Mouse (Mus musculus): ENCODE data around the gene Acan. TPM values are rescaled to one million over a fixed set of nuclear protein-coding genes. Genes with fewer than 3 reads are reported as not detected.

The Acan gene
- not detected in 2 replicates for polyA plus RNA-seq (2014; fragmentation: Nextera tagmentation; extraction: Ambion mirVana)

- no peak within 1 kb of the TSS for H3K27ac ChIP-seq (ENCODE audit: low read depth, low read length)
- H3K4me1 ChIP-seq (ENCODE audit: control insufficient read depth, insufficient read depth, low read length): peaks cover 4% of the 10 kb centered on the region; the same call in 1 of the 2 replicates
- no peaks in the 10 kb centered on the region for H3K36me3 ChIP-seq (ENCODE audit: control insufficient read depth, insufficient read depth, low read length)
- peak within 1 kb of the TSS; percentile 52 for H3K4me3 ChIP-seq (ENCODE audit: low read depth, low read length)
- peaks cover 43% of the 10 kb centered on the region for H3K27me3 ChIP-seq (ENCODE audit: control insufficient read depth, insufficient read depth, low read length)
- H3K9ac ChIP-seq (ENCODE audit: low read length): peak within 1 kb of the TSS; percentile 42
- ATAC-seq (ENCODE audit: low FRiP score) (0 out of 2 replicates have a peak, but pooled peaks have one; percentile 27), DNase-seq (ENCODE audit: low spot score, missing footprints) (peak; percentile 91)
- under 1% methylated on average over 22 of the region's 23 CpGs for WGBS
- H3K9me3 ChIP-seq (ENCODE audit: control insufficient read depth, low read length): no peaks in the 10 kb centered on the region
- H3K4me2 ChIP-seq: peak within 1 kb of the TSS; percentile 88
Measured at GRCm38 (mm10) chr7:79053383-79053889, at the start of gene Acan. Gene Acan (plus strand): TSS chr7:79053483.

- Histone ChIP-seq H3K4me3 (ENCODE audit: low read depth, low read length) (no peak overlapping the region), H3K27ac (ENCODE audit: low read depth, low read length) (no peak overlapping the region), H3K27me3 (ENCODE audit: control insufficient read depth, insufficient read depth, low read length) (no peaks in the 10 kb centered on the region), H3K9me3 (ENCODE audit: control insufficient read depth, low read length) (no peaks in the 10 kb centered on the region), H3K4me2 (no peak overlapping the region), H3K4me1 (ENCODE audit: control insufficient read depth, insufficient read depth, low read length) (no peaks in the 10 kb centered on the region), H3K36me3 (ENCODE audit: control insufficient read depth, insufficient read depth, low read length) (no peaks in the 10 kb centered on the region), H3K9ac (ENCODE audit: low read length) (no peak overlapping the region)
- DNase-seq (ENCODE audit: low spot score, missing footprints): no peak
- ATAC-seq (ENCODE audit: low FRiP score): no peak
- 84% methylated on average over 9 of the region's 9 CpGs for WGBS
Measured at GRCm38 (mm10) chr7:79021293-79021905, 31.9 kb upstream of the Acan start.

- DNase-seq (ENCODE audit: low spot score, missing footprints) (no peak), ATAC-seq (ENCODE audit: low FRiP score) (no peak)
- Histone ChIP-seq H3K4me2 (no peak overlapping the region), H3K4me3 (ENCODE audit: low read depth, low read length) (no peak overlapping the region), H3K27me3 (ENCODE audit: control insufficient read depth, insufficient read depth, low read length) (no peaks in the 10 kb centered on the region), H3K9me3 (ENCODE audit: control insufficient read depth, low read length) (no peaks in the 10 kb centered on the region), H3K4me1 (ENCODE audit: control insufficient read depth, insufficient read depth, low read length) (no peaks in the 10 kb centered on the region), H3K27ac (ENCODE audit: low read depth, low read length) (no peak overlapping the region), H3K9ac (ENCODE audit: low read length) (no peak overlapping the region), H3K36me3 (ENCODE audit: control insufficient read depth, insufficient read depth, low read length) (no peaks in the 10 kb centered on the region)
- 93% methylated on average over 3 of the region's 3 CpGs for WGBS
Measured at GRCm38 (mm10) chr7:79029138-79029537, 24.1 kb upstream of the Acan start.

DNA sequence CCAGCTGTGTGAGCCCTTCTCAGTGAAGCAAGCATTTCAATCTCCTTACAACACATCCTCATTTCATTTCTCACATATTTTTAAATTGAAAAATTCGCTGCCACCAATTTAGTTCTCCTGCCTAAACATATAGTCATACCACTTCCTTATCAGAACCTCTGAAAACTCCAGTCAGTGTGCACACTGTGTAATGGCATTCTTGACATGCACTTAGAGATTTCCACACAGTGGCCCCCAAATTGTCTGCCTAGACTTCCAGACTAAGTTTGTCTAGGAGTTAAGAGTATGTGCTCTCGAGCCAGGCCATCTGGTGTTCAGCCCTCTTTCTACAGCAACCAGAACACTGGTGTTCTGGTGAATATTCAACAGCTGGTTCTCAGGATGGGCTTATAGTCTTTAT is 19.5 kb upstream of the Acan start:
- 79% methylated on average over 2 of the region's 2 CpGs for WGBS
- Histone ChIP-seq H3K4me1 (ENCODE audit: control insufficient read depth, insufficient read depth, low read length) (no peaks in the 10 kb centered on the region), H3K27me3 (ENCODE audit: control insufficient read depth, insufficient read depth, low read length) (no peaks in the 10 kb centered on the region), H3K4me2 (no peak overlapping the region), H3K27ac (ENCODE audit: low read depth, low read length) (no peak overlapping the region), H3K36me3 (ENCODE audit: control insufficient read depth, insufficient read depth, low read length) (no peaks in the 10 kb centered on the region), H3K4me3 (ENCODE audit: low read depth, low read length) (no peak overlapping the region), H3K9me3 (ENCODE audit: control insufficient read depth, low read length) (no peaks in the 10 kb centered on the region), H3K9ac (ENCODE audit: low read length) (no peak overlapping the region)
- no peak for DNase-seq (ENCODE audit: low spot score, missing footprints)
- ATAC-seq (ENCODE audit: low FRiP score): no peak

- Histone ChIP-seq H3K27ac (ENCODE audit: low read depth, low read length) (no peak overlapping the region), H3K4me3 (ENCODE audit: low read depth, low read length) (no peak overlapping the region), H3K4me1 (ENCODE audit: control insufficient read depth, insufficient read depth, low read length) (no peaks in the 10 kb centered on the region), H3K9ac (ENCODE audit: low read length) (no peak overlapping the region), H3K9me3 (ENCODE audit: control insufficient read depth, low read length) (no peaks in the 10 kb centered on the region), H3K4me2 (no peak overlapping the region), H3K36me3 (ENCODE audit: control insufficient read depth, insufficient read depth, low read length) (no peaks in the 10 kb centered on the region), H3K27me3 (ENCODE audit: control insufficient read depth, insufficient read depth, low read length) (no peaks in the 10 kb centered on the region)
- no peak for ATAC-seq (ENCODE audit: low FRiP score)
- no peak for DNase-seq (ENCODE audit: low spot score, missing footprints)
- 96% methylated on average over 2 of the region's 2 CpGs for WGBS
Measured at GRCm38 (mm10) chr7:79034521-79034920, 18.8 kb upstream of the Acan start.

GRCm38 (mm10) chr7:79052081-79052480 is 1.2 kb upstream of the Acan start:
- DNase-seq (ENCODE audit: low spot score, missing footprints) (no peak), ATAC-seq (ENCODE audit: low FRiP score) (no peak)
- Histone ChIP-seq H3K27ac (ENCODE audit: low read depth, low read length) (no peak overlapping the region), H3K9ac (ENCODE audit: low read length) (no peak overlapping the region), H3K4me3 (ENCODE audit: low read depth, low read length) (no peak overlapping the region), H3K4me2 (no peak overlapping the region), H3K4me1 (ENCODE audit: control insufficient read depth, insufficient read depth, low read length) (peaks cover 4% of the 10 kb centered on the region; the same call in 1 of the 2 replicates), H3K36me3 (ENCODE audit: control insufficient read depth, insufficient read depth, low read length) (no peaks in the 10 kb centered on the region), H3K9me3 (ENCODE audit: control insufficient read depth, low read length) (no peaks in the 10 kb centered on the region), H3K27me3 (ENCODE audit: control insufficient read depth, insufficient read depth, low read length) (peaks cover 43% of the 10 kb centered on the region)
- 35% methylated on average over 5 of the region's 5 CpGs for WGBS

DNA sequence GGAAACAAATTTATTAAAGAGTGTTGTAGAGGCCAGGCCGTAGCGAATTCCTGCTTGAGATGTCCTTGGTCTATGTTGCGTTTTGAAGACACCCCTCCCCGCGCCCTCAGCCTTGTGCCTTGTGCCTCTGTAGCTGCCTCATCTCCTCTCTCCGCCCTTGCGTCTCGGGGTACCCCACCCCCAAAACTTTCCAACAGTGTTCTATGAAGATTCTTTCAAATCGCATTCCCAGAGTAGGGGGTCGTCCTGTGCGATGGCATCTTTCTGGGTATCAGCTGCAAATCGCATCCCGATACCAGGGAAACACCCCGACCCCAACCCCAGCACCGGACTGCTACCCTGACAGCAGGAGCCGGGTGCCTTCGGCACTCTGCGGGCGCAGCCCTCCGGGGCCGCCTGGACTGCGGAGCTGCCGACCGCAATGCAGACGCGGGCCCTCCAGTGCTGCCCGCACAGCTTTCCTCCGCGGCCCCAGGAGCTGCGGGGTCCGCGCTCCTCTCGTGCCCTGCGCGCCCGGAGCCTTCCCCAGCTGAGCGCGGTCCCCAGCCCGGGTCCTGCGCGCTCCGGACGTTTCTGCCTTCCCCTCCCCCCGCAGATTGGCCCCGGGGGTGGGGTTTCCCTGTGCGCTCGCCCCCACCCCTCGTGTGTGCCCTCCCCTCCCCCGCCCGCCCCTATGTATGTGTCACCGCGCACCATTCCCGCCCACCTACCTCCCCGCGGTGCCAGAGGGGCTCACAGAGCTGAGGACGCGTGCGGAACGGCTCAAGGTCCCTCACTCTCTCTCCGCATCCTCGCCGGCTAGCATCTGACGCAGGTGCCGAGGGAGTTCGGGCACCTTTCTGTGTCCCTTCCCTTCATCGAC is 531 bp upstream of the Acan start:
- ATAC-seq (ENCODE audit: low FRiP score) (peak; percentile 68), DNase-seq (ENCODE audit: low spot score, missing footprints) (peak; percentile 92)
- Histone ChIP-seq H3K9ac (ENCODE audit: low read length) (peak overlapping the region; percentile 42), H3K36me3 (ENCODE audit: control insufficient read depth, insufficient read depth, low read length) (no peaks in the 10 kb centered on the region), H3K27ac (ENCODE audit: low read depth, low read length) (no peak overlapping the region), H3K4me2 (peak overlapping the region; percentile 88), H3K9me3 (ENCODE audit: control insufficient read depth, low read length) (no peaks in the 10 kb centered on the region), H3K4me3 (ENCODE audit: low read depth, low read length) (peak overlapping the region; percentile 52), H3K4me1 (ENCODE audit: control insufficient read depth, insufficient read depth, low read length) (peaks cover 4% of the 10 kb centered on the region; the same call in 1 of the 2 replicates), H3K27me3 (ENCODE audit: control insufficient read depth, insufficient read depth, low read length) (peaks cover 43% of the 10 kb centered on the region)
- under 1% methylated on average over 59 of the region's 66 CpGs for WGBS

DNA sequence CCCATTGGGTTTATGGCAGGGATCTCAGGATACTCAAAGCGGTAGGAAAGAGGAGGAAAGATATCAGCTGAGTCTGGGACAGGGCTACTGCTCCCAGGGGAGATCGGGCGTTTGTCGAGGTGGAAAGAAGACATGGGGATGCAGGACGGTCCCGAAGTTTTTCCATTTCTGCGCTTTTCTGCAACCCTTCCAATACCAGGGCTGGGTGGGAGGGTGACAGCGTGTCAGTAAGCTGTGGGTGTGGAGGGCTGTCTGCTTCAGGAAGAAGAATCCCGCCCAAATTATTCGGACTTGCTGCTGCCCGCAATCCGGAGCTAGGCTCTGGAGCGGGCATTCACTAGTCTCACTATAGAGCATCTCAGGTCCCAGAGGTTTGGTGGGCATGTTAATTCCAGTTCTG is 828 bp downstream of the Acan start:
- no peaks in the 10 kb centered on the region for H3K36me3 ChIP-seq (ENCODE audit: control insufficient read depth, insufficient read depth, low read length)
- H3K27me3 ChIP-seq (ENCODE audit: control insufficient read depth, insufficient read depth, low read length): peaks cover 43% of the 10 kb centered on the region
- H3K4me2 ChIP-seq: peak overlapping the region; percentile 88; the same call in 1 of the 2 replicates
- no peak overlapping the region for H3K4me3 ChIP-seq (ENCODE audit: low read depth, low read length)
- DNase-seq (ENCODE audit: low spot score, missing footprints): peak; percentile 91
- H3K9me3 ChIP-seq (ENCODE audit: control insufficient read depth, low read length): no peaks in the 10 kb centered on the region
- no peak for ATAC-seq (ENCODE audit: low FRiP score)
- no peak overlapping the region for H3K9ac ChIP-seq (ENCODE audit: low read length)
- WGBS: 8% methylated on average over 13 of the region's 13 CpGs
- no peak overlapping the region for H3K27ac ChIP-seq (ENCODE audit: low read depth, low read length)
- H3K4me1 ChIP-seq (ENCODE audit: control insufficient read depth, insufficient read depth, low read length): peaks cover 4% of the 10 kb centered on the region; the same call in 1 of the 2 replicates

DNA sequence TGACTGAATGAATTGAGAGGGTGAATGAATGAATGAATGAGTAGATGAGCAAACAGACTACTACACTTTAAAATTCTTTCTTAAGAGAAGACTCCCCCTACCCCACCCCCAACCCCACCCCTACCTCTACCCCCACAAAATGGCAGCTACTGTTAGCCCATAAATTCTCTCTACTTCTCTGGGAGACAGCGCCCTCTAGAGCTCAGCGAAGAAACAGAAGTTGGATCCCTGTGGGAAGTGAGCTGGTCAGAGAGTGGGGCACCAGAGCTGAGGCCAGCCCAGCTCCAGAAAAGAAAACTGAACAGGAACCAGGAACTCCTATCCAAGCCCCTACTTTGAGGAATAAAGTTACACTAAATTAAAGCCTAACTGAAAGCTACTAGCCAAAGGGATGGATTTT is 5.3 kb downstream of the Acan start:
- Histone ChIP-seq H3K36me3 (ENCODE audit: control insufficient read depth, insufficient read depth, low read length) (no peaks in the 10 kb centered on the region), H3K9me3 (ENCODE audit: control insufficient read depth, low read length) (no peaks in the 10 kb centered on the region)
- no peak for ATAC-seq (ENCODE audit: low FRiP score)

More for the DNA sequence above, 5.3 kb downstream of the Acan start:
- Histone ChIP-seq H3K4me1 (ENCODE audit: control insufficient read depth, insufficient read depth, low read length) (no peaks in the 10 kb centered on the region; the same call in 1 of the 2 replicates), H3K4me3 (ENCODE audit: low read depth, low read length) (no peak overlapping the region), H3K9ac (ENCODE audit: low read length) (no peak overlapping the region), H3K4me2 (no peak overlapping the region), H3K27ac (ENCODE audit: low read depth, low read length) (no peak overlapping the region), H3K27me3 (ENCODE audit: control insufficient read depth, insufficient read depth, low read length) (peaks cover 17% of the 10 kb centered on the region)
- DNase-seq (ENCODE audit: low spot score, missing footprints): no peak
- WGBS: 34% methylated on average over 2 of the region's 2 CpGs
